Mouse (Mus musculus): ENCODE data around the gene Hist2h3c1. TPM values are rescaled to one million over a fixed set of nuclear protein-coding genes. Genes with fewer than 3 reads are reported as not detected.

Hist2h3c1 gene
- polyA plus RNA-seq, 1 experiment from 2014 or later, result not detected

GRCm38 (mm10) chr3:96228828-96229227, 17.7 kb upstream of the Hist2h3c1 start:
- Histone ChIP-seq H3K4me2 (ENCODE audit: low read depth, severe bottlenecking) (no peak overlapping the region), H3K27me3 (ENCODE audit: control insufficient read depth, insufficient read depth, low read length) (no peaks in the 10 kb centered on the region), H3K4me3 (ENCODE audit: low read depth, low read length) (no peak overlapping the region), H3K4me1 (ENCODE audit: control insufficient read depth, insufficient read depth, low read length) (no peaks in the 10 kb centered on the region), H3K9ac (ENCODE audit: low read length) (no peak overlapping the region), H3K9me3 (ENCODE audit: control insufficient read depth, low read length) (no peaks in the 10 kb centered on the region), H3K36me3 (ENCODE audit: control insufficient read depth, insufficient read depth, low read length) (no peaks in the 10 kb centered on the region), H3K27ac (replicated peaks; ENCODE audit: low read depth, low read length) (no peak overlapping the region)
- no peak for ATAC-seq (ENCODE audit: insufficient number of reproducible peaks, low FRiP score, low TSS enrichment, low read depth)
- WGBS, result 56% methylated on average over 2 of the region's 2 CpGs
- no peak for DNase-seq (ENCODE audit: low spot score)

- WGBS, result 85% methylated on average over 2 of the region's 2 CpGs
- DNase-seq (ENCODE audit: low spot score) (no peak), ATAC-seq (ENCODE audit: insufficient number of reproducible peaks, low FRiP score, low TSS enrichment, low read depth) (no peak)
- Histone ChIP-seq H3K4me2 (ENCODE audit: low read depth, severe bottlenecking) (no peak overlapping the region), H3K9ac (ENCODE audit: low read length) (no peak overlapping the region), H3K27me3 (ENCODE audit: control insufficient read depth, insufficient read depth, low read length) (no peaks in the 10 kb centered on the region), H3K27ac (replicated peaks; ENCODE audit: low read depth, low read length) (no peak overlapping the region), H3K4me3 (ENCODE audit: low read depth, low read length) (no peak overlapping the region), H3K9me3 (ENCODE audit: control insufficient read depth, low read length) (no peaks in the 10 kb centered on the region), H3K4me1 (ENCODE audit: control insufficient read depth, insufficient read depth, low read length) (no peaks in the 10 kb centered on the region), H3K36me3 (ENCODE audit: control insufficient read depth, insufficient read depth, low read length) (no peaks in the 10 kb centered on the region)
Measured at GRCm38 (mm10) chr3:96230404-96230803, 16.1 kb upstream of the Hist2h3c1 start.

- Histone ChIP-seq H3K4me3 (ENCODE audit: low read depth, low read length) (no peak overlapping the region), H3K36me3 (ENCODE audit: control insufficient read depth, insufficient read depth, low read length) (no peaks in the 10 kb centered on the region), H3K9ac (ENCODE audit: low read length) (no peak overlapping the region), H3K9me3 (ENCODE audit: control insufficient read depth, low read length) (no peaks in the 10 kb centered on the region), H3K27me3 (ENCODE audit: control insufficient read depth, insufficient read depth, low read length) (no peaks in the 10 kb centered on the region), H3K4me1 (ENCODE audit: control insufficient read depth, insufficient read depth, low read length) (no peaks in the 10 kb centered on the region), H3K4me2 (ENCODE audit: low read depth, severe bottlenecking) (no peak overlapping the region), H3K27ac (replicated peaks; ENCODE audit: low read depth, low read length) (no peak overlapping the region)
- DNase-seq (ENCODE audit: low spot score) (no peak), ATAC-seq (ENCODE audit: insufficient number of reproducible peaks, low FRiP score, low TSS enrichment, low read depth) (no peak)
- 77% methylated on average over 4 of the region's 4 CpGs for WGBS
Measured at GRCm38 (mm10) chr3:96230910-96231757, 15.4 kb upstream of the Hist2h3c1 start.

GRCm38 (mm10) chr3:96231758-96232120, 14.7 kb upstream of the Hist2h3c1 start:
- H3K27ac ChIP-seq (replicated peaks; ENCODE audit: low read depth, low read length), result no peak overlapping the region
- H3K4me2 ChIP-seq (ENCODE audit: low read depth, severe bottlenecking), result no peak overlapping the region
- WGBS, result 63% methylated on average over 2 of the region's 2 CpGs
- no peak overlapping the region for H3K4me3 ChIP-seq (ENCODE audit: low read depth, low read length)
- DNase-seq (ENCODE audit: low spot score) (no peak), ATAC-seq (ENCODE audit: insufficient number of reproducible peaks, low FRiP score, low TSS enrichment, low read depth) (no peak)
- no peaks in the 10 kb centered on the region for H3K27me3 ChIP-seq (ENCODE audit: control insufficient read depth, insufficient read depth, low read length)
- H3K9ac ChIP-seq (ENCODE audit: low read length), result no peak overlapping the region
- no peaks in the 10 kb centered on the region for H3K36me3 ChIP-seq (ENCODE audit: control insufficient read depth, insufficient read depth, low read length)
- no peaks in the 10 kb centered on the region for H3K9me3 ChIP-seq (ENCODE audit: control insufficient read depth, low read length)
- H3K4me1 ChIP-seq (ENCODE audit: control insufficient read depth, insufficient read depth, low read length), result no peaks in the 10 kb centered on the region

- no peak overlapping the region for H3K27ac ChIP-seq (replicated peaks; ENCODE audit: low read depth, low read length)
- H3K4me1 ChIP-seq (ENCODE audit: control insufficient read depth, insufficient read depth, low read length), result 0 out of 2 replicates have a peak, but pooled peaks cover 3% of the 10 kb centered on the region
- no peak overlapping the region for H3K4me3 ChIP-seq (ENCODE audit: low read depth, low read length)
- ATAC-seq (ENCODE audit: insufficient number of reproducible peaks, low FRiP score, low TSS enrichment, low read depth) (no peak), DNase-seq (ENCODE audit: low spot score) (no peak)
- no peak overlapping the region for H3K4me2 ChIP-seq (ENCODE audit: low read depth, severe bottlenecking)
- WGBS, result 88% methylated on average over 2 of the region's 2 CpGs
- no peaks in the 10 kb centered on the region for H3K27me3 ChIP-seq (ENCODE audit: control insufficient read depth, insufficient read depth, low read length)
- H3K36me3 ChIP-seq (ENCODE audit: control insufficient read depth, insufficient read depth, low read length), result no peaks in the 10 kb centered on the region
- no peaks in the 10 kb centered on the region for H3K9me3 ChIP-seq (ENCODE audit: control insufficient read depth, low read length)
- H3K9ac ChIP-seq (ENCODE audit: low read length), result no peak overlapping the region
Measured at GRCm38 (mm10) chr3:96234914-96235313, 11.6 kb upstream of the Hist2h3c1 start.

GRCm38 (mm10) chr3:96235836-96236235, 10.6 kb upstream of the Hist2h3c1 start:
- WGBS, result 77% methylated on average over 3 of the region's 3 CpGs
- Histone ChIP-seq H3K4me3 (ENCODE audit: low read depth, low read length) (no peak overlapping the region), H3K4me1 (ENCODE audit: control insufficient read depth, insufficient read depth, low read length) (0 out of 2 replicates have a peak, but pooled peaks cover 4% of the 10 kb centered on the region), H3K9ac (ENCODE audit: low read length) (no peak overlapping the region), H3K36me3 (ENCODE audit: control insufficient read depth, insufficient read depth, low read length) (no peaks in the 10 kb centered on the region), H3K27ac (replicated peaks; ENCODE audit: low read depth, low read length) (no peak overlapping the region), H3K9me3 (ENCODE audit: control insufficient read depth, low read length) (no peaks in the 10 kb centered on the region), H3K4me2 (ENCODE audit: low read depth, severe bottlenecking) (no peak overlapping the region), H3K27me3 (ENCODE audit: control insufficient read depth, insufficient read depth, low read length) (no peaks in the 10 kb centered on the region)
- DNase-seq (ENCODE audit: low spot score) (no peak), ATAC-seq (ENCODE audit: insufficient number of reproducible peaks, low FRiP score, low TSS enrichment, low read depth) (no peak)

- H3K27ac ChIP-seq (replicated peaks; ENCODE audit: low read depth, low read length), result peak overlapping the region; percentile 89
- peak overlapping the region; percentile 78; the same call in 1 of the 2 replicates for H3K9ac ChIP-seq (ENCODE audit: low read length)
- H3K4me1 ChIP-seq (ENCODE audit: control insufficient read depth, insufficient read depth, low read length), result 0 out of 2 replicates have a peak, but pooled peaks cover 5% of the 10 kb centered on the region
- peak overlapping the region; percentile 40 for H3K4me3 ChIP-seq (ENCODE audit: low read depth, low read length)
- H3K36me3 ChIP-seq (ENCODE audit: control insufficient read depth, insufficient read depth, low read length), result no peaks in the 10 kb centered on the region
- ATAC-seq (ENCODE audit: insufficient number of reproducible peaks, low FRiP score, low TSS enrichment, low read depth), result no peak
- 83% methylated on average over 4 of the region's 4 CpGs for WGBS
- peak overlapping the region; percentile 60 for H3K4me2 ChIP-seq (ENCODE audit: low read depth, severe bottlenecking)
- no peaks in the 10 kb centered on the region for H3K27me3 ChIP-seq (ENCODE audit: control insufficient read depth, insufficient read depth, low read length)
- H3K9me3 ChIP-seq (ENCODE audit: control insufficient read depth, low read length), result no peaks in the 10 kb centered on the region
- no peak for DNase-seq (ENCODE audit: low spot score)
Measured at GRCm38 (mm10) chr3:96236834-96237334, 9.6 kb upstream of the Hist2h3c1 start.

GRCm38 (mm10) chr3:96237335-96237903, 9.1 kb upstream of the Hist2h3c1 start:
- DNase-seq (ENCODE audit: low spot score), result peak; percentile 61
- Histone ChIP-seq H3K4me3 (ENCODE audit: low read depth, low read length) (peak overlapping the region; percentile 40), H3K4me2 (ENCODE audit: low read depth, severe bottlenecking) (peak overlapping the region; percentile 60), H3K9ac (ENCODE audit: low read length) (peak overlapping the region; percentile 78), H3K4me1 (ENCODE audit: control insufficient read depth, insufficient read depth, low read length) (0 out of 2 replicates have a peak, but pooled peaks cover 5% of the 10 kb centered on the region), H3K9me3 (ENCODE audit: control insufficient read depth, low read length) (no peaks in the 10 kb centered on the region), H3K27me3 (ENCODE audit: control insufficient read depth, insufficient read depth, low read length) (no peaks in the 10 kb centered on the region), H3K27ac (replicated peaks; ENCODE audit: low read depth, low read length) (peak overlapping the region; percentile 89), H3K36me3 (ENCODE audit: control insufficient read depth, insufficient read depth, low read length) (no peaks in the 10 kb centered on the region)
- WGBS, result 27% methylated on average over 7 of the region's 7 CpGs
- no peak for ATAC-seq (ENCODE audit: insufficient number of reproducible peaks, low FRiP score, low TSS enrichment, low read depth)
